Mouse (Mus musculus) telencephalon, adult 2 months (tissue): ENCODE data around the gene Afdn.
"Not testable (repeated sequence)": the region's sequence is repeated elsewhere in the genome, so short reads cannot be mapped to it uniquely, and the experiment has no call there.

Experiments used
- DNase-seq: peaks from one replicate; pipeline ENCODE4 v3.0.0-alpha.2; 2011; ENCODE audit warnings: low read depth, low spot score

The Afdn gene

GRCm38 (mm10) chr17:13738916-13739315 lies 21.4 kb upstream of the Afdn start:
- DNase-seq = no peak

- no peak for DNase-seq
Observed at GRCm38 (mm10) chr17:13739981-13740380, 20.4 kb upstream of the Afdn start.

GRCm38 (mm10) chr17:13740796-13741195 lies 19.5 kb upstream of the Afdn start:
- no peak for DNase-seq

- DNase-seq = no peak
Observed at GRCm38 (mm10) chr17:13741611-13742010, 18.7 kb upstream of the Afdn start.

GRCm38 (mm10) chr17:13742334-13742733 lies 18.0 kb upstream of the Afdn start:
- no peak for DNase-seq

GRCm38 (mm10) chr17:13742941-13743708 lies 17.2 kb upstream of the Afdn start:
- no peak for DNase-seq

DNA sequence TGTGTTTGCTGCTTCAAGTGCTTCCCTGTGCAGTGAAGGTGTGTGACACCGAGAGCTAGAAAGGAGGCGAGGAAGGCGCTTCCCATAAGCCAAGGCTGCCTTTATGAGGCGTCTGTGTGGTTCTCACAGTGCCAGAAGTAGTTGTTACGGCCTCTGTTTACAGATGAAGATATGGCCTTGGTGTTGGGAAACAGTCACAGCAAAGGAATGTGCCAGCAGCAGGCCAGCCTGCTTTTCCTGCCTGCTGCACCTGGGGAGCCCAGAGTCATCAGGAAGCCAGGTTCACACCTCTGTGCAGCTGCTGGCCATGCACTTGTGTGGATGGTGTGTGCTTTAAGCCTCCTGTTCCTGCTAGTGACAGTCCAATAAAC lies 16.6 kb upstream of the Afdn start:
- DNase-seq = no peak

DNA sequence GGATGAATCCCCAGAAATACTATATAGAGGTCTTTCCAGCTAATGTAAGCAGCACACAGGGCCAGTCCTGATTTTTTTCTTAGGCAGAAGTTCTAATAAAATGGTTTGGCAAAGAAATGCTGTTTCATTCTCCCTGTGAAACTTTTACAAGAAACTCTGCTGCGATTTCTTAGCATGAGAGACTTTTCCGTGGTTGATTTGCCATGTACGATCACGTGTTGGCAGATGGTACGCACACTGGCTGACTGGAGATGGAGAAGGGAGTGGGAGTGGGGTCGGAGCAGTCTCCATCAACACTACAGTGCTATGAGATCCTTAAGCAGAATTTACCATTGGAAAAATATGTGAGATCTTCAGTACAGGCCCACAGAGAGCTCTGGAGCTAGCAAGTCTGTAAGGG lies 16.1 kb upstream of the Afdn start:
- no peak for DNase-seq

GRCm38 (mm10) chr17:13744824-13745223 lies 15.5 kb upstream of the Afdn start:
- no peak for DNase-seq

- no peak for DNase-seq
Observed at GRCm38 (mm10) chr17:13745373-13745772, 15.0 kb upstream of the Afdn start.

DNA sequence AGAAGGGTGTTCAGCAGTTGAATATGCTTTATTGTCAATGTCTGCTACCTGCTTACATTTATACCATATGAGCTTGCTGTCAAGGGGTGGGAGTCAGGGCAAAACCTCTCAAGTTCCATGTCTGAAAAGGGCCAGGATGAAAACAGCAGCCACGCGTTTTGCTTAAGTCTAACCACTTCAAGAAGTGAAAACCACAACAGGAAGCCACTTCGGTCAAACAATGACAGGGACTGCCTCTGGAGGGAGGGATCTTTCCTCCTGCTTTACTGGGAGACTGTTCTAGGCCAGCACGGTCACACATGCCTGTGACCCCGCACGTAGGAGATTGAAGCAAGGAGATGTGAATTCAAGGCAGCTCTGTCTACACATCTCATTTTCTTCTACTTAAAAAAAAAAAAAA lies 14.0 kb upstream of the Afdn start:
- no peak for DNase-seq

DNA sequence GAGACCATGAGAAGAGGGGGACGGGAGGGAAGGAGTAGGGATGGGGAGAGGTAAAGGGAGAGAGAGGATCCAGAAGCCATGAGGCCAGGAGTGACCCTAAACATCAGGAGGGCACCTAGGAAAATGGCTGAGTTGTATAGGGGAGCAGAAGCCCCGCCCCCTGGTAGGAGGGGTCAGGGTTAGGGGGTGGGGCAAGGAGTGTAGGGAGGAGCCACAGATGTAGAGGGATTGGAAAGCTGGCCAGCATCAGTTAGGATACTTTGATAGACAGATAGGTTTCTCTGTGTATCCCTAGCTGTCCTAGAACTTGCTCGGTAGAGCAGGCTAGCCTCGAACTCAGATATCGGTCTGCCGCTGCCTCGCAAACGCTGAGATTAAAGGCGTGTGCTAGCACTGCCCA lies 12.7 kb upstream of the Afdn start:
- no peak for DNase-seq

DNA sequence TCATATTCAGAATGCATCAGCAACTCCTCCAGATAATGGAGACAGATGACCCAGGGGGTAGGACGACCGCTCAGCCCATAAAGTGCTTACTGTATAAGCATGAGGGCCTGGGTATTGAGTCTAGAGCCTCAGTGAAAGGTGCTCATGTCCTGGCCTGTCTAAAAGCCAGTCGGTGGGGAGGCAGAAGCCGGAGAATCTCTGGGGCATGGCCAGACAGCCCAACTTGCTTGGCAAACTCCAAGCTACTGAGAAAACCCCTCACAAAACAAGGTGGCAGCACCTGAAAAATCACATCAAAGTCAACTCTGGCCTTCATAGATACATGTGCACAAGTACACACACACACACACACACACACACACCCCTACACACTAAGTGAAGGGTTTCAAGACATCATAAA lies 11.3 kb upstream of the Afdn start:
- DNase-seq = no peak

DNA sequence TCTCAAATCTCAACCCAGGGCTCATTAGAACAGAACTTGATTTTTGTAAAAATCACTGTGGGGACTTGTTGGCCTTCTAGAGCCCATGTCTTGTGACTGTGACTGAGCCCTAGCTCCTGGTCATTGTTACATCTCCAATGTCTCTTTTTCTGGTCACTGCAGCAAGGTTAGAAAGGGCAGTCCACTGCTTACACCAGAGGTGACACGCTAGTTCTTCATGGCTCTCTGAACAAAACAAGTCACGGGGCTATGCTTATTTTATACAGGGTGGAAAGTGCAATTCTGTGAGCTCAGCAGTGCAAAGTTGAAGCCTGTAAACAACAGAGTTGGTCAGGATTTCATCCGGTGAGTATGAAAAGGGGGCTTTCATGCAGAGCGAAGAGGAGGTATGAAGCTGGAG lies 6.4 kb upstream of the Afdn start:
- DNase-seq = no peak

- DNase-seq = no peak
Observed at GRCm38 (mm10) chr17:13754940-13755339, 5.4 kb upstream of the Afdn start.

DNA sequence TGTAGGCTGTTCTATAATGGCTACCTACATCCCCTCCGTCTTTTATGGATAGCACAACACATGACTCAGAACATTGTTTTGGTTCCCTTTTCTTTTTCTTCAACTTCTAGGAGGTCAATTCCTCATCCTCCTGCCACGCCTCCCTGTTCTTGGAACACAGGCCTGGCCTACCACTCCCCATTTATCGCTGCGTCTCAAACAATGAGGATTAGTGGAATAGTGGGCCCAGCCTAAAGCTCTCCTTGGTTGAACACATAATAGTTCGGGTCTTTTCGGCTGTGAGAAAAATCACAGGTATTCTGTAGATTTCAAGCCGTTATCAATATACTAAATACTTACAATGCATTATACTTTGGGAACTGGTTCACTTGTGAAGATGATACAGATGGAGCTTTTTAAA lies 1.8 kb upstream of the Afdn start:
- DNase-seq = no peak

DNA sequence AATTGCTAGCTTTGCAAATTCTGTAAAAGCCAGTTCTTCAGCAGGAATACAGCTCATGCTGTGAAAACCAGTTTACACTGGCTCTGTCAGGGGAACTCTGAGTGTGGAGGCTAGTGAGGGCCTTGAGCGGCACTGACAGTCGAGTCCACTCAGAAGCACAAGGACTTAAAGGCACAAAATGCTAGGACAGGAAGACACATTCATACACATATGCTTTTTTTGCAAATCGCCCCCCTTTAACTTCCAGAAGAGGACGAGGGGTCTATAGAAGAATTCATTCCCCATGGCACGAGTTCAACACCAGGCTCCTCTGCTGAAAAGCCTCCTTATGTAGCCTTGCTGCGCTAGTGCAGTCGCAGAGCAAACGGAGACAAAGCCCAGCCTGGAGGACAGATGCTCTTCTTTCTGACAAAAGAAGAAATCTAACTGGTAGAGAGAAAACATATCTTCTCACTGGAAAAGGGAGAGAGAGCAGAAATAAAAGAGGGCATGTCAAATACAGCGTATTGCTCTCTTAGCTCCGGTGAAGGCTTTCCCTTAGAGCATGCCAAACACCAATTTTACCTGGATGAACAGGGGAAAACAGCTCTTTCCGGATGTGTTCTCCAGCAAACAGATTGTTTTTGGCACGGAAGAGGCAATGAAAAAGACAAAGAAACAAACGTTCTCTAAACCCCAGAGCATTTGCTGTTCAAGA lies 1.0 kb upstream of the Afdn start:
- no peak for DNase-seq

DNA sequence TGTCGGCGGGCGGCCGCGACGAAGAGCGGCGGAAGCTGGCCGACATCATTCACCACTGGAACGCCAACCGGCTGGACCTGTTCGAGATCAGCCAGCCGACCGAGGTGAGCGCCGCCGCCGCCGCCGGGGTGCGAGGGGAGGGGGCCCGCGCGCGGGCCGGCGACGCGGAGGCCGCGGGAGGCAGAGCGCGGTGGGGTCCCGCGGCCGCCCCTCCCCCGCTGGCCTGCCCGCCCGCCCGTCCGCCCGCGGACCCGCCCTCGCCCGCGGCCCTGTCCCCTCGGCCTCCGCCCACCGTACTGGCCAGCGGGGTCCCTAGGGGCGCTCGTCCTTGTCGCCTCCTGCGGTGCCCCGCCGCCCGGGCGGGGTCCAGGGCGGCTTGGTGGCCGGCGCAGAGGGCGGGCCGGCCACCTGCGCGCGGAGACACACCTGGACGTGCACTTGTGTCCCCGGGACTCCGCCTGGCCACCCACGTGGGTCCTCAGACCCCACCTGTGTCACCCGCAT lies 388 bp downstream of the Afdn start:
- DNase-seq = no peak

- DNase-seq = no peak
Observed at GRCm38 (mm10) chr17:13761179-13761913, 1.0 kb downstream of the Afdn start, which contains the start of gene Tcte2. Gene Tcte2 (minus strand): TSS chr17:13761825.

DNA sequence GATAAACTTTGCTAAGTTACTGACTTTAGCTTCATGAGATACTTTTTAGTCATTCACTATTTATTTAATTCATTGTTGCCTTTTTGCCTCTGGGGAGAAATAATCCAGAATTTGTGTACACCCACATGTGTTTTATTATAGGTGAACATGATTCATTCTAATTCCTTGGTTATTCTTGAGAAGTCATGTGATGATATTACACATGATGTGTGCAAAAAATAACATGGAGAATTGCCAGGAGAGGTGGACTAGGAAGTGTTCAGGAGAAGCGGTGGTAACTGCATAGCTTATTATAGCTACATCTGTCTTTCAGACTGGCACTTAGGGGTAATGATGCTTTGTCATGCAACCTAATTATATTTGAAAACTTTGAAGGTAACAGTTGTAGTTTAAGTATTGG lies 3.5 kb downstream of the Afdn start:
- no peak for DNase-seq

GRCm38 (mm10) chr17:13764911-13765310 lies 4.6 kb downstream of the Afdn start:
- not testable (repeated sequence) for DNase-seq

- DNase-seq = no peak
Observed at GRCm38 (mm10) chr17:13768531-13768930, 8.2 kb downstream of the Afdn start.
